Mouse (Mus musculus) limb, embryonic 10.5 days (tissue): ENCODE data around the gene Atp2a2. TPM values are rescaled to one million over a fixed set of nuclear protein-coding genes. Genes with fewer than 3 reads are reported as not detected.
A peak's percentile ranks its signal among the peaks of the same experiment; 100 is the strongest.

Experiments
- DNase-seq: peaks from one replicate; pipeline ENCODE4 v3.0.0-alpha.2; 2017; ENCODE audit warnings: low spot score
- H3K27ac ChIP-seq: fragments of 300-500 bp; sonication (generic); 2 replicates; pipeline ENCODE4 v1.5.1; 2016; ENCODE audit warnings: mild to moderate bottlenecking
- H3K27me3 ChIP-seq: fragments of 300-500 bp; sonication (generic); 2 replicates; pipeline ENCODE4 v1.6.1; 2016; ENCODE audit warnings: low read depth, mild to moderate bottlenecking; ENCODE audit not compliant: poor library complexity, severe bottlenecking
- H3K36me3 ChIP-seq: fragments of 300-500 bp; sonication (generic); 2 replicates; pipeline ENCODE4 v1.6.1; 2016; ENCODE audit warnings: mild to moderate bottlenecking, moderate library complexity
- H3K4me1 ChIP-seq: fragments of 300-500 bp; sonication (generic); 2 replicates; pipeline ENCODE4 v1.6.1; 2016
- H3K4me3 ChIP-seq: fragments of 300-500 bp; sonication (generic); 2 replicates; pipeline ENCODE4 v1.5.1; 2016; ENCODE audit warnings: mild to moderate bottlenecking, moderate library complexity
- H3K9me3 ChIP-seq: fragments of 300-500 bp; sonication (generic); replicated peaks from 2 replicates; pipeline ENCODE4 v1.6.1; 2016; ENCODE audit warnings: mild to moderate bottlenecking
- WGBS: fragments of 180-500 bp; shearing (Covaris S2); methylation state at CpG from one replicate; pipeline ENCODE4 v1.1.7; 2016; 5-methylcytosine and 5-hydroxymethylcytosine counted together
- polyA plus RNA-seq: library from polyadenylated mRNA; unstranded; fragments of >200 nt; fragmentation: Nextera tagmentation; extraction: Ambion mirVana; gene quantifications from 2 replicates; pipeline ENCODE4 v1.2.1, GENCODE M21; 2016

Gene Atp2a2
- 39.0 and 42.9 TPM in 2 replicates for polyA plus RNA-seq

GRCm38 (mm10) chr5:122502077-122502941 lies at the start of gene Atp2a2:
Gene Atp2a2, minus strand, starts transcription at chr5:122502225.
- Histone ChIP-seq H3K4me3 (peak within 1 kb of the TSS; percentile 99), H3K36me3 (peaks cover 29% of the 10 kb centered on the region), H3K27ac (peak within 1 kb of the TSS; percentile 99), H3K27me3 (0 out of 2 replicates have a peak, but pooled peaks cover 6% of the 10 kb centered on the region), H3K4me1 (peaks cover 37% of the 10 kb centered on the region), H3K9me3 (no peaks in the 10 kb centered on the region)
- WGBS, result 3% methylated on average over 84 of the region's 113 CpGs
- DNase-seq, result peak; percentile 93

- H3K4me3 ChIP-seq, result no peak overlapping the region
- WGBS, result 57% methylated on average over 8 of the region's 8 CpGs
- no peaks in the 10 kb centered on the region for H3K9me3 ChIP-seq
- peaks cover 23% of the 10 kb centered on the region for H3K36me3 ChIP-seq
- H3K4me1 ChIP-seq, result peaks cover 9% of the 10 kb centered on the region
- H3K27me3 ChIP-seq, result no peaks in the 10 kb centered on the region
- no peak for DNase-seq
- H3K27ac ChIP-seq, result no peak overlapping the region
Observed at GRCm38 (mm10) chr5:122550460-122550859, 48.4 kb upstream of the Atp2a2 start.

GRCm38 (mm10) chr5:122548671-122549070 lies 46.6 kb upstream of the Atp2a2 start:
- H3K4me1 ChIP-seq, result peaks cover 9% of the 10 kb centered on the region
- DNase-seq, result no peak
- no peak overlapping the region for H3K4me3 ChIP-seq
- no peaks in the 10 kb centered on the region for H3K9me3 ChIP-seq
- WGBS, result 84% methylated on average over 6 of the region's 6 CpGs
- no peaks in the 10 kb centered on the region for H3K27me3 ChIP-seq
- H3K36me3 ChIP-seq, result peaks cover 17% of the 10 kb centered on the region
- H3K27ac ChIP-seq, result no peak overlapping the region

- DNase-seq, result no peak
- no peak overlapping the region for H3K4me3 ChIP-seq
- peaks cover 19% of the 10 kb centered on the region for H3K36me3 ChIP-seq
- 31% methylated on average over 6 of the region's 6 CpGs for WGBS
- H3K4me1 ChIP-seq, result peaks cover 9% of the 10 kb centered on the region
- H3K9me3 ChIP-seq, result no peaks in the 10 kb centered on the region
- H3K27ac ChIP-seq, result 0 out of 2 replicates have a peak overlapping the region, but pooled peaks have one; percentile 21
- H3K27me3 ChIP-seq, result no peaks in the 10 kb centered on the region
Observed at GRCm38 (mm10) chr5:122547810-122548209, 45.8 kb upstream of the Atp2a2 start.

GRCm38 (mm10) chr5:122547251-122547714 lies 45.3 kb upstream of the Atp2a2 start:
- no peak for DNase-seq
- Histone ChIP-seq H3K9me3 (no peaks in the 10 kb centered on the region), H3K36me3 (peaks cover 13% of the 10 kb centered on the region), H3K4me3 (no peak overlapping the region), H3K27ac (no peak overlapping the region), H3K4me1 (peaks cover 9% of the 10 kb centered on the region), H3K27me3 (no peaks in the 10 kb centered on the region)
- 66% methylated on average over 7 of the region's 7 CpGs for WGBS

GRCm38 (mm10) chr5:122543392-122543791 lies 41.4 kb upstream of the Atp2a2 start:
- 90% methylated on average over 6 of the region's 6 CpGs for WGBS

GRCm38 (mm10) chr5:122541871-122542270 lies 39.8 kb upstream of the Atp2a2 start:
- WGBS, result 88% methylated on average over 8 of the region's 8 CpGs
- Histone ChIP-seq H3K4me3 (no peak overlapping the region), H3K9me3 (no peaks in the 10 kb centered on the region), H3K27me3 (no peaks in the 10 kb centered on the region), H3K4me1 (no peaks in the 10 kb centered on the region), H3K36me3 (peaks cover 27% of the 10 kb centered on the region), H3K27ac (no peak overlapping the region)
- no peak for DNase-seq

More at GRCm38 (mm10) chr5:122543392-122543791, 41.4 kb upstream of the Atp2a2 start:
- Histone ChIP-seq H3K27ac (no peak overlapping the region), H3K4me3 (no peak overlapping the region), H3K36me3 (peaks cover 25% of the 10 kb centered on the region), H3K9me3 (no peaks in the 10 kb centered on the region), H3K4me1 (peaks cover 5% of the 10 kb centered on the region), H3K27me3 (no peaks in the 10 kb centered on the region)
- DNase-seq, result no peak

- Histone ChIP-seq H3K4me1 (no peaks in the 10 kb centered on the region), H3K9me3 (no peaks in the 10 kb centered on the region), H3K36me3 (peaks cover 25% of the 10 kb centered on the region), H3K27me3 (no peaks in the 10 kb centered on the region), H3K4me3 (no peak overlapping the region), H3K27ac (no peak overlapping the region)
- DNase-seq, result no peak
- 93% methylated on average over 11 of the region's 11 CpGs for WGBS
Observed at GRCm38 (mm10) chr5:122538077-122538476, 36.1 kb upstream of the Atp2a2 start.

- no peak for DNase-seq
- H3K36me3 ChIP-seq, result peaks cover 24% of the 10 kb centered on the region
- H3K27ac ChIP-seq, result no peak overlapping the region
- 97% methylated on average over 5 of the region's 5 CpGs for WGBS
- H3K4me1 ChIP-seq, result no peaks in the 10 kb centered on the region
- no peaks in the 10 kb centered on the region for H3K27me3 ChIP-seq
- no peak overlapping the region for H3K4me3 ChIP-seq
- no peaks in the 10 kb centered on the region for H3K9me3 ChIP-seq
Observed at GRCm38 (mm10) chr5:122537654-122538053, 35.6 kb upstream of the Atp2a2 start.

GRCm38 (mm10) chr5:122533884-122534283 lies 31.9 kb upstream of the Atp2a2 start:
- peaks cover 13% of the 10 kb centered on the region for H3K36me3 ChIP-seq
- 93% methylated on average over 8 of the region's 8 CpGs for WGBS
- DNase-seq, result no peak
- H3K27me3 ChIP-seq, result no peaks in the 10 kb centered on the region
- no peak overlapping the region for H3K27ac ChIP-seq
- H3K4me3 ChIP-seq, result no peak overlapping the region
- no peaks in the 10 kb centered on the region for H3K9me3 ChIP-seq
- H3K4me1 ChIP-seq, result peaks cover 11% of the 10 kb centered on the region

GRCm38 (mm10) chr5:122529913-122530604 lies 28.0 kb upstream of the Atp2a2 start:
- no peak for DNase-seq
- H3K4me3 ChIP-seq, result no peak overlapping the region
- no peaks in the 10 kb centered on the region for H3K27me3 ChIP-seq
- WGBS, result 90% methylated on average over 9 of the region's 9 CpGs
- peaks cover 36% of the 10 kb centered on the region for H3K4me1 ChIP-seq
- H3K9me3 ChIP-seq, result no peaks in the 10 kb centered on the region
- peak overlapping the region; percentile 72; the same call in 1 of the 2 replicates for H3K27ac ChIP-seq
- H3K36me3 ChIP-seq, result peaks cover 12% of the 10 kb centered on the region

- whole genome bisulfite sequencing, result 67% methylated on average over 3 of the region's 3 CpGs
- no peaks in the 10 kb centered on the region for H3K9me3 ChIP-seq
- H3K27ac ChIP-seq, result peak overlapping the region; percentile 72; the same call in 1 of the 2 replicates
- no peaks in the 10 kb centered on the region for H3K27me3 ChIP-seq
- H3K4me1 ChIP-seq, result peaks cover 36% of the 10 kb centered on the region
- H3K4me3 ChIP-seq, result no peak overlapping the region
- H3K36me3 ChIP-seq, result peaks cover 12% of the 10 kb centered on the region
- DNase-seq, result no peak
Observed at GRCm38 (mm10) chr5:122529316-122529715, 27.3 kb upstream of the Atp2a2 start.

- H3K27me3 ChIP-seq, result no peaks in the 10 kb centered on the region
- no peak overlapping the region for H3K4me3 ChIP-seq
- 85% methylated on average over 3 of the region's 3 CpGs for WGBS
- peaks cover 36% of the 10 kb centered on the region for H3K4me1 ChIP-seq
- peaks cover 12% of the 10 kb centered on the region for H3K36me3 ChIP-seq
- peak overlapping the region; percentile 72 for H3K27ac ChIP-seq
- no peaks in the 10 kb centered on the region for H3K9me3 ChIP-seq
- no peak for DNase-seq
Observed at GRCm38 (mm10) chr5:122528591-122528990, 26.6 kb upstream of the Atp2a2 start.
